Mouse (Mus musculus): ENCODE measurements around the gene St6galnac3. TPM values are rescaled to one million over a fixed set of nuclear protein-coding genes. Genes with fewer than 3 reads are reported as not detected.
"Not testable (repeated sequence)": the region's sequence is repeated elsewhere in the genome, so short reads cannot be mapped to it uniquely, and the experiment has no call there.

Gene St6galnac3
- total RNA-seq (2018; cell fraction: chromatin; rRNA removed) = 1 to 10 TPM in 1 of 26 experiments, under 1 TPM in 1, not detected in 24; 0.09 to 2.5 TPM
- under 1 TPM in 9 of 26 experiments, not detected in 17; under 0.01 to 0.26 (median under 0.01) TPM for total RNA-seq (2018; cell fraction: cytosol; rRNA removed)
- total RNA-seq (2018; cell fraction: nucleus; rRNA removed) = 1 to 10 TPM in 4 of 26 experiments, under 1 TPM in 5, not detected in 17; 0.07 to 3.4 (median 0.80) TPM
- polyA plus RNA-seq (2018) = 0.04 to 0.07 TPM in 2 of 3 replicates, not detected in the other

DNA sequence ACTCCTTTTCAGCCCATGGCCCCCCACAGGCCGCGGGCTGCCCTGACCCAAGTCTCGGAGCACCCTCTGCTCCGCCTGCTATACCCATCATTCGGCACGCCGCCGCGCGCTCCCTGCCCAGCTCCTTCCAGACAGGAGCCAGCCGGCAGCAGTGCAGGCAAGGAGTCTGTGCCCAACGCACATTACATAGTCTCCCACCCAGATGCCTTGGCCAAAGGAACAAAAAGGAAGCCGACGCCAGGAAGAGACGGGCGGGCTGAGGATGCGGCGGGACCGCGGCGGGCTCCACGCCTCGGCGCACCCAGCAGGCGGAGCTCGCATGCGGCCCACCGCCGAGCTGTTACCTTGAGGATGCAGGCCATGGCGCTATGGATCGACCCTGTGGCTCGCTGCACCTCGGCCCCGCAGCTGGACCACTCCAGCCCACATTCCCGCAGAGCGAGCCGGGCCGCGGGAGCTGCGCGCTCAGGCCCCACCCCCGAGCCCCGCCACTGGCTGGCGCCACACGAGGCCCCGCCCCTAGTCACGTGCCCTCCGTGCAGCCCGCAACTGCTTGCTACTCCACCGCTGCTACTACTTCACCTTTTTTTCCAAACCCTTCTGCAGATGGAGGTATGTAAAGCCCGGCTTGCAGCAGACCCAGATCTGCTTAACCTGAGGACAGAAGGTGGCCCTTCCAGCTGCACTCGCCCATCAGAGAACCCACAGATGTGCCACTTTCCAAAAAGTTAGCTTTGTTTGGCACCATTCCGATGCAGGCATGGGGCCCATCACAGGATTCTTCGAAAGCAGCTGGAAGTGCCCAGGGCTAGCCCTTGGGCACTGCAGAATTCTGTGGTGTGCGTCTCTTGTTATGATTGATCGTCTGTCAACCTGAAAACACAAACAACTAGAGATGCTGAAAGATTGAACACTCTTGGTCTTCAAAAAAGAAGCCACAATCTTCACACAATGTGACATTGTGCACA, at the start of gene St6galnac3:
Gene St6galnac3 (minus strand): TSS at position 474 of the 968 bp plus-strand sequence.
- H3K27ac ChIP-seq = no peak within 1 kb of the TSS
- no peaks in the 10 kb centered on the region for H3K36me3 ChIP-seq (ENCODE audit: inconsistent target)
- 3% methylated on average over 56 of the region's 56 CpGs for WGBS (ENCODE audit: missing documents)
- H3K79me2 ChIP-seq (ENCODE audit: inconsistent target) = no peaks in the 10 kb centered on the region
- H3K4me3 ChIP-seq (ENCODE audit: inconsistent target) = no peak within 1 kb of the TSS

DNA sequence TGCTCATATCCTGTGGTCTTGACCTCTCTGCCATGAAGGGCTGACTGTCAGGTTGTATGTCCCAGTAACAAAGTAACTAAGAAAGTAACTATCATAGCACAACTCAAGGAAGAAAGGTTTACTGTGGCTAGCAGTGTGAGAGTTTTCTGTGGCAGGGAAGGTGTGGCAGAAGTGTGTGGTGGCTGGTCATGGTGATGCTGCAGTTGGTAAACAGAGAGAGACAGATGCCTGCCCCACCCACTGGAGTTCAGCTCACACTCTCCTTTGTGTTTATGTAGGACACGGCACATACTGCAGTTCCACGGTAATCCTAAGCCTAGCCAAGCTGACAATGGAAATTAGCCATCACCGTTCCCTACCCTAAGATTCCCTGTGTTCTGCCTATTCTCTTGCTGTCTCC, 49.6 kb upstream of the St6galnac3 start:
- H3K4me3 ChIP-seq (ENCODE audit: inconsistent target) = no peak overlapping the region
- no peaks in the 10 kb centered on the region for H3K36me3 ChIP-seq (ENCODE audit: inconsistent target)
- no peaks in the 10 kb centered on the region for H3K79me2 ChIP-seq (ENCODE audit: inconsistent target)
- WGBS (ENCODE audit: missing documents) = 97% methylated on average over 3 of the region's 3 CpGs
- H3K27ac ChIP-seq = no peak overlapping the region

DNA sequence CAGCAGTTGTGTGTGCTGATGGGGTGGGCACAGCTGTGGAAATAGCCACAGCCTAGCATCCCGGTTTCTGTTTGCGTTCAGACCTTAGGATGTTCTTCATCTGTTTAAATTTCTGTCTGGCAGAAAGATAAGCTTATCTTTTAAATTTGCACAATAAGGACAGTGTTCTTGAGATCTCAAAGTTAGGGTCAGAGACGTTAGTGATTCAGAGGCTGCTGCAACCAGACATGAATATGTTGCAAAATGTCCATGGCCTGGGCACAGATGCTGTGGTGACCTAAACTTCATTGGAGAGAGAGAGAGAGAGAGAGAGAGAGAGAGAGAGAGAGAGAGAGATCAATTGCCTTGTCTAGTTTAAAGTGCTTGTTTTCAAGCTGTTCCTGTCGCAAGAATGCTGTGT, 46.5 kb upstream of the St6galnac3 start:
- Histone ChIP-seq H3K36me3 (ENCODE audit: inconsistent target) (no peaks in the 10 kb centered on the region), H3K4me3 (ENCODE audit: inconsistent target) (no peak overlapping the region), H3K79me2 (ENCODE audit: inconsistent target) (no peaks in the 10 kb centered on the region), H3K27ac (no peak overlapping the region)
- WGBS (ENCODE audit: missing documents) = 75% methylated on average over 4 of the region's 4 CpGs

DNA sequence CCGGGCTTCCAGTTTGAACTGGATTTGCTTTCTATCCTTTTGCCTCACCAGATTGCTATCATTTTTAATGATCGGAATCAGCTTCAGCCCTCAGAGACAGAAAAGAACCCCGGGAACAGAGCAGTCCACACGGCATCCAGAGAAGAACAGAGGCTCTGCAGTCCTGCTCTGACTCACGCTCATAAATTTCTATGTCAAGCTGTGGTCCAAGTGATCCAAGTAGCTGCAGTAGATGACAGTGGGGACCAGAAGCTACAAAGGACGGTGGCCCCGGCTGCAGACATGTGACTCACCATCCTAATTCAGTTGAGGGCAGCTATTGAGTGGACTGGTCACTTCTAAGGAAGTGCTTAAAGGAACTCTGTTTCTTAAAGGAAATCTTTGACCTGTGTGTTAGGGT, 45.6 kb upstream of the St6galnac3 start:
- Histone ChIP-seq H3K27ac (no peak overlapping the region), H3K79me2 (ENCODE audit: inconsistent target) (no peaks in the 10 kb centered on the region), H3K36me3 (ENCODE audit: inconsistent target) (no peaks in the 10 kb centered on the region), H3K4me3 (ENCODE audit: inconsistent target) (no peak overlapping the region)
- 21% methylated on average over 7 of the region's 7 CpGs for WGBS (ENCODE audit: missing documents)

DNA sequence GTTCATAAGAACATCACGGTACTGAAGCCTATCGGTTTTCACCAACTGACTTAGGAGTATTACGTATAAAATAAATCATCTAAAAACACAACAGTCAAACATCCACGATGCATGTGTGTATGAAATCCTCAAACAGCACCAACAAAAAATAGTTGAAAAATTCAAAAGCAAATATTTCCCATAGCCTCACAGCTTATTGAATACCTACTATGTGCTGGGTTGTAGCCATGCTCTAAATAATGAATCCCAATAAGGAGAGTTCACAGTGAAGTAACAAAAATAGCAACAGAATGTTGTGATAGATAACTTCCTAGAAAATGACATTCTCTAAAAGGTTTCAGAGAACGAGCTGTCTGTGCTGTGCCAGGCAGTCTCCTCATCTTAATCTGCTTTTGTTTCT, 44.2 kb upstream of the St6galnac3 start:
- H3K27ac ChIP-seq = no peak overlapping the region
- H3K79me2 ChIP-seq (ENCODE audit: inconsistent target) = no peaks in the 10 kb centered on the region
- 91% methylated on average over 5 of the region's 5 CpGs for WGBS (ENCODE audit: missing documents)
- H3K4me3 ChIP-seq (ENCODE audit: inconsistent target) = no peak overlapping the region
- no peaks in the 10 kb centered on the region for H3K36me3 ChIP-seq (ENCODE audit: inconsistent target)

DNA sequence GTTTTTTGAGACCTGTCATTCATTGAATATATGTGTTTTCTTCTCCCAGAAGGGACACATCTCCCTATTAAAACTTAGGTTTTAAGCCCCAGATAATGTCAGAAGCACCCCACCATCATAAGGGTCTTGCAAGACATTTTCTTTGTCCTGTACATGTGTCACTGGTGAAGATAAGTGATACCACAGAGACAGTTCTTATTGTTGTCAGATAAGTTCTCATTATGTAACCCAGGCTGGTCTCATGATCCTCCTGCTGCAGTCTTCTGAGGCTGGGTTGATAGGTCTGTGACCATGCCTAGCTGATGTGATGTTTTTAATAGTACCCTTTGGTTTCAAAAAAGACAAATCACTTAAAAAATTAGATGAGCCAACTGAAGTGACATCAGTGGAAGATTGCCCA, 40.2 kb upstream of the St6galnac3 start:
- H3K27ac ChIP-seq = no peak overlapping the region
- no peaks in the 10 kb centered on the region for H3K79me2 ChIP-seq (ENCODE audit: inconsistent target)
- H3K36me3 ChIP-seq (ENCODE audit: inconsistent target) = no peaks in the 10 kb centered on the region
- H3K4me3 ChIP-seq (ENCODE audit: inconsistent target) = no peak overlapping the region

DNA sequence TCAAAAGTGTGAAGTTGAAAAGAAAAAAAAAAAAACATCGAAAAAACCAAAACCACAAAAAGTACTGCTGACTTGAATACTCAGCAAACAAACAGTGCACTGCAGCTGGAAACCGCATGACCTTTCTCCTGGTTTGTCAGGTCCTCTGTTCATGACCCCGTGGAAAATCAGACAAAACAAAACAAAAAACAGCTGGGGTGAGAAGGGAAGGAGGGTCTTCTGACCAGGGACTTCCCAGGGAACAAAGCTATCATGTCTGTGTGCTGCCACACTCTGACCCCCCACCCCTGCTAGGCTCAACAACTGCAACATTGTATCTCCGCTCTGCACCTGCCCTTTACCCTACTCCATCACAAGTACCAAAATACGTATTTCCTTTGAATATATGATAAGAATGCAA, 39.8 kb upstream of the St6galnac3 start:
- Histone ChIP-seq H3K36me3 (ENCODE audit: inconsistent target) (no peaks in the 10 kb centered on the region), H3K79me2 (ENCODE audit: inconsistent target) (no peaks in the 10 kb centered on the region), H3K4me3 (ENCODE audit: inconsistent target) (no peak overlapping the region), H3K27ac (no peak overlapping the region)
- 44% methylated on average over 5 of the region's 5 CpGs for WGBS (ENCODE audit: missing documents)

DNA sequence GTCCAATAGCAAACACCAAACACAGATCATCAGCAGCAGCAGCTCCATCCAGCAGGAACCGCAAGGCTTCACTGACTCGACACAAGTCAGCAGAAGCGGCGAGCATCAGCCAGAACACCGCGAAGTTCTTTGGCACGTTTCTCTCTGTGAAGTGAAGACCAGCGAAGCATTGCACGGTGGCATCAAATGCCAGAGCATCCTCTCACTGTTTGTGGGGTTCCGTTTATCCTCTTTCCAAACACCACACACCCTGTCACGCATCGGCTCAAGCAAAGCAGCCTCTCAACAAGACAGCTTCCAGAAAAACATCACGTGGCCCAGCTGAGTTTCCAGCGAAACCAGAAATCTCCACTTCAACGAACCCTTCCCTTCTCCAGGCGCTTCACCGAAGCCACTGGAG, 36.2 kb upstream of the St6galnac3 start:
- no peaks in the 10 kb centered on the region for H3K79me2 ChIP-seq (ENCODE audit: inconsistent target)
- WGBS (ENCODE audit: missing documents) = 96% methylated on average over 17 of the region's 17 CpGs
- no peak overlapping the region for H3K4me3 ChIP-seq (ENCODE audit: inconsistent target)
- H3K36me3 ChIP-seq (ENCODE audit: inconsistent target) = no peaks in the 10 kb centered on the region
- no peak overlapping the region for H3K27ac ChIP-seq

DNA sequence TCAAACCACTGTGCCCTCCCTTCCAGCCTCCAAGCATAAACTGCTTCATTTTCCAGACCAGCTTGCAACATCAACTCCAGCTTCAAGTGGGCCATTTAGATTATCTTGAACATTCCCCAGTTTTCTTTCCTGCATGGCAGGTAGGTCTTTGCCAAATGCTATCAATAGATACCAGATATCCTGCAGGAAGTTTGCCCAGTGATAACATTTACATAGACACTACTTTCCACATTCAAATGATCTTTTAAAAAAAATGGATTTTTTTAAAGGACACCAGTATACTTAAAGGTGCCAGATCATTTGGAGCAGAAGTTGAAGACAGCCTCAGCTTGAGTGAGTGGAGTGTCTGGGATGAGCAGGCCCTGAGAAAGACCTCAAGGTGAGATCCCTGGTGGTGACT, 34.3 kb upstream of the St6galnac3 start:
- H3K79me2 ChIP-seq (ENCODE audit: inconsistent target) = no peaks in the 10 kb centered on the region
- no peak overlapping the region for H3K4me3 ChIP-seq (ENCODE audit: inconsistent target)
- no peak overlapping the region for H3K27ac ChIP-seq
- no peaks in the 10 kb centered on the region for H3K36me3 ChIP-seq (ENCODE audit: inconsistent target)

DNA sequence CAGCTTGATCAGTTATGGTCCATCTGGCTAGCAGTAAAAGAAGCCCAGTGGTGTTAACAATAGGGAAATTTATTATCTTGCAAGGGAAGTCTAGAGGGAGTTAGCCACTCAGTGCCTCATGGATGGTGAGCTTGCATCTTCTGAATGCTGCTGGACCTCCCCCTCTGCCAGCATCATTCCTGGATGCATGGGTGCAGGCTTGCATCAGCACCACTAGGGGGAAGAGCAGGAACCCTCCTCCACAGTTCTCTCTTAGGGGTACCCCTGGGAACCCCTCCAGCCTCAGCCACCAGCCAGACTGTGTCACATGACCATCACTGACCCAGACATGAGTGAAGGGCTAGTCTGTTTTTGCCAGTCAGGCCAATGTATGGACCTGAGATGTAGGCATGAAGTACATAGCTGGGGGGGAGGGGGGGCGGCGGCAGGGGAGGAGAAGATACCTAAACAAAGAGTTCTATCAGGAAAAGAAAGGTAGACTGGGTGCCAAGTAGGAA, 31.6 kb upstream of the St6galnac3 start:
- H3K4me3 ChIP-seq (ENCODE audit: inconsistent target) = no peak overlapping the region
- H3K79me2 ChIP-seq (ENCODE audit: inconsistent target) = no peaks in the 10 kb centered on the region
- H3K27ac ChIP-seq = no peak overlapping the region
- no peaks in the 10 kb centered on the region for H3K36me3 ChIP-seq (ENCODE audit: inconsistent target)
- 87% methylated on average over 2 of the region's 2 CpGs for WGBS (ENCODE audit: missing documents)

DNA sequence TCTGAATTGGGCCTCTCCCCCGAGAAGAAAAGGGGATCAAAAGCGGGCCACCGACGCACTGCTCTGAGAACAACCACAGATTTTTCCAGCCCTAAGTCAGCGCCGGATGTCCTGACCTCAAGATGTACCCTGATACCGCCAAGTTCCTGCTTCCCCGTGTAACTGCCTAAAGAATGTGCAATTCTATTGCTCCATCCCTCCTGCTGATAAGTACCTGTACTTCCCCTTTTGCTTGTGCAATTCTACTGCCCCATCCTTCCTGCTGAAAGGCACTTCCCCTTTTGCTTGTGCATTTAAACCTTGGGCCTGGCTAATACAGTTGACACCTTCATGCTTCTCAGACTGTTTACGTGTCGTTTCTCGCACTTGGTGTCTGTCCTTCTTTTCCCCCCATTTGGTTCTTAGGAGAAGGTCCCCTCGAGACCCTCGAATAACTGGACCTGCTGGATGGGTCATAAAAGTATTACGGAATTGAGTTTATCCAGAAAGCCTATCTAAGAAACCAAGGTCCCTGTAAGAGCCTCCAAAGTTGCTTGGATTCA, 30.9 kb upstream of the St6galnac3 start:
- not testable (repeated sequence) for H3K4me3 ChIP-seq (ENCODE audit: inconsistent target); H3K27ac ChIP-seq; H3K79me2 ChIP-seq (ENCODE audit: inconsistent target); H3K36me3 ChIP-seq (ENCODE audit: inconsistent target)
- 29% methylated on average over 12 of the region's 14 CpGs for WGBS (ENCODE audit: missing documents)

DNA sequence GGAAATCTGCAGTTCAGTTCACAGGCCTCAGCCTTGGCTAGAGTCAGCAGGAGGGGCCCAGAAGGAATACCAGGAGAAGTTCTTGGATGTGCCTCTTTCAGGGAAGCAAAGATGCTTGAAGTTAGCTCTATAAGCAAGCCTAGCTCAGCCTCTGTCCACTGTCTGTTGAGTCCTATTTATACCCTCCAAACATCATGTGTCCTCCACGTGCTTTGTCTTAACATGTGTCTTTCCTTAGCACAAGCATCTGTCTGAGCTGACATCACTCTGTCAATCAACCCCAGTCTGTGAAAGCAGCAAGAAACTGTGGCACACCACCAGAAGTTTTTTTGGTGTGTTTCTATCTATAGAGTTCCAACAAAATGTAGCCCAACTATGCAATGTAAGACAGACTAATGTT, 26.5 kb upstream of the St6galnac3 start:
- Histone ChIP-seq H3K4me3 (ENCODE audit: inconsistent target) (no peak overlapping the region), H3K79me2 (ENCODE audit: inconsistent target) (no peaks in the 10 kb centered on the region), H3K36me3 (ENCODE audit: inconsistent target) (no peaks in the 10 kb centered on the region), H3K27ac (no peak overlapping the region)
- 61% methylated on average over 1 of the region's 1 CpGs for WGBS (ENCODE audit: missing documents)

DNA sequence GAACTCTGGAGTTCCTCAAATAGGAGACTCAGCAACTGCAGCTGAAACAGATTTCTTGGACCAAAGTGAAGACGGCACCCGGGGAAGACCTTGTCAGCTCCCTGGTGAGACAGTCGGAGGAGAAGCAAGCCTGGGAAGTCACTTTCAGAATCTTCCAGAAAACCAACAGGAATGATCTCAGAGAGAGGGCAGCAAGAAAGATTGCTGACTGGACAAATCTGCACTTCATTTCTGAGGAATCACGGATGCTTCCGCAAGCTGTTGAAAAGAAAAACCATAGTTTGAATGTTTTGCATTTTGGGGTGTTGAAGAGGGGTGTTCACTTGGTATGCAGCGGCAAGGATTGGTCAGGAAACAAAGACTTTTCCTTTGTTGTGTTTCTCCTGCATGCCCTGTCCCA, 24.4 kb upstream of the St6galnac3 start:
- 91% methylated on average over 6 of the region's 6 CpGs for WGBS (ENCODE audit: missing documents)
- H3K36me3 ChIP-seq (ENCODE audit: inconsistent target) = no peaks in the 10 kb centered on the region
- no peaks in the 10 kb centered on the region for H3K79me2 ChIP-seq (ENCODE audit: inconsistent target)
- no peak overlapping the region for H3K4me3 ChIP-seq (ENCODE audit: inconsistent target)
- H3K27ac ChIP-seq = no peak overlapping the region

DNA sequence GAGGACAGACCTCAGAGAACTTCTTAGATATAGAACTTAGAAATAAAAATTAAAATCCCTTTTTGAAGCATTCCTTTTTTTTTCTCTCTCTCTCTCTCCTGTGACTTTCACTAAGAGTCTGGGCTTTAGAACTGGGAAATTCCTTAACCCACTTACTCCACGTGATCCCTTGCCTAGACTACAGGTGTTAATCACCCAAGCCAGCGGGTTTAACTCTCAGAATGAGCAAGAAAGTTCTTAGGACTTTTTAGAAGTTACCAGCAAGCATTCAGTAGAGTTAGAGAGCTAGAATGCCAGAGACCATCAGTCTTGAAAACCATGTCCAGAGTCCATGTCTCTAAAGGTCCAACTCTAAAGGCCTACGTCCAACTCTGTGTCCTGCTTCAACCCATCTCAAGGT, 23.3 kb upstream of the St6galnac3 start:
- 89% methylated on average over 3 of the region's 3 CpGs for WGBS (ENCODE audit: missing documents)
- H3K79me2 ChIP-seq (ENCODE audit: inconsistent target) = no peaks in the 10 kb centered on the region
- H3K4me3 ChIP-seq (ENCODE audit: inconsistent target) = no peak overlapping the region
- no peak overlapping the region for H3K27ac ChIP-seq
- no peaks in the 10 kb centered on the region for H3K36me3 ChIP-seq (ENCODE audit: inconsistent target)

DNA sequence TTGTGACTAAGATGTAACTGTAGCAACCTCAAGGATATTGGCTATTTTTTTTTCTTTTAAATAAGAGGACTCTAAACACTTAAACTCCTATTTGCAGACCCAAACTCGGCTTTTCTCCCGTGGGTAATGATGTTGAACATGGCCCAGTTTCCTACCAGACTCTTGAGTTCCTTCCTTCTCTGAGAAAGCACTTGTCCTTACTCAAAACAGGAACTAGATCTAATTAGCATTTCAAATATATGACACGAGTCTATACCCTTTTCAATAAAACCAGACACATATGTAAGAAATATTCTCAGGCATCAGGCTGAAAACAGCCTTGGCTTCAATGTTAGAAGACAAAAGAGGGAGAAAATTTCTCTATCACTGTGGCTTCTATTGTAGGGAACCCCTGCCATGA, 20.1 kb upstream of the St6galnac3 start:
- Histone ChIP-seq H3K79me2 (ENCODE audit: inconsistent target) (no peaks in the 10 kb centered on the region), H3K36me3 (ENCODE audit: inconsistent target) (no peaks in the 10 kb centered on the region), H3K27ac (no peak overlapping the region), H3K4me3 (ENCODE audit: inconsistent target) (no peak overlapping the region)
- 7% methylated on average over 3 of the region's 3 CpGs for WGBS (ENCODE audit: missing documents)

All from macrophage (primary cell).